Comparison of ENCODE assay signal across 9 mouse cellular contexts in genomic region chr9:107738841-107739202, GRCm38 (mm10). TPM values are rescaled to one million over a fixed set of nuclear protein-coding genes. Genes with fewer than 3 reads are reported as not detected.
DNase-seq lines count a peak whose midpoint lies in the region; ATAC-seq and TF ChIP-seq lines count a peak whose summit lies in the region.
"Had no signal": no experiment of that assay in that cellular context is flagged by ENCODE, and none has a peak within 500 bp of the region (broad histone marks: within the 10 kb centered on the region; RNA-seq: fewer than 3 reads in every experiment).

No protein-coding gene starts in this region.

- no peak overlapping the region for H3K4me3 ChIP-seq in testis, adult 2 months (ENCODE audit: control insufficient read depth, low read depth, low read length)
- H3K4me3 ChIP-seq in megakaryocyte, embryonic 14.5 days (replicated peaks) = peak overlapping the region; percentile 12
- H3K4me3 ChIP-seq in stomach, postnatal 0 days (ENCODE audit: low read depth, low read length) = no peak overlapping the region
- H3K4me3 ChIP-seq: heart, embryonic 13.5 days had no signal

- ATAC-seq in stomach, postnatal 0 days (ENCODE audit: low FRiP score, low TSS enrichment) = peak; percentile 60

- H3K27ac ChIP-seq in testis, adult 2 months (ENCODE audit: control insufficient read depth, insufficient read depth, low read depth, low read length) = no peak overlapping the region
- no peak overlapping the region for H3K27ac ChIP-seq in stomach, postnatal 0 days (replicated peaks)

- TF ChIP-seq EP300 in stomach, postnatal 0 days (optimal IDR thresholded peaks at IDR 0.05) = no peak

- peaks cover 3% of the 10 kb centered on the region for H3K36me3 ChIP-seq in testis, adult 2 months (ENCODE audit: control insufficient read depth, insufficient read depth, low read length)
- H3K36me3 ChIP-seq in megakaryocyte, embryonic 14.5 days (replicated peaks; ENCODE audit: low read length) = peaks cover 62% of the 10 kb centered on the region
- H3K36me3 ChIP-seq in stomach, postnatal 0 days (ENCODE audit: control insufficient read depth, insufficient read depth, low read length) = peaks cover 38% of the 10 kb centered on the region

- H3K4me2 ChIP-seq in stomach, postnatal 0 days (replicated peaks; ENCODE audit: low read depth) = no peak overlapping the region
- H3K4me2 ChIP-seq: heart, embryonic 13.5 days had no signal

- H3K9me3 ChIP-seq in megakaryocyte, embryonic 14.5 days = no peaks in the 10 kb centered on the region
- H3K9me3 ChIP-seq in stomach, postnatal 0 days (ENCODE audit: control insufficient read depth, low read length) = no peaks in the 10 kb centered on the region
- H3K9me3 ChIP-seq: heart, embryonic 13.5 days had no signal

- no peaks in the 10 kb centered on the region for H3K27me3 ChIP-seq in testis, adult 2 months (ENCODE audit: control insufficient read depth, insufficient read depth, low read length)
- peaks cover 28% of the 10 kb centered on the region for H3K27me3 ChIP-seq in megakaryocyte, embryonic 14.5 days (replicated peaks)
- H3K27me3 ChIP-seq in stomach, postnatal 0 days (ENCODE audit: control insufficient read depth, insufficient read depth, low read length) = no peaks in the 10 kb centered on the region

- peak; percentile 41; the same call in 1 of the 2 replicates for TF ChIP-seq CTCF in testis, adult 2 months (IDR thresholded peaks at IDR 0.05; ENCODE audit: control insufficient read depth, insufficient read depth, insufficient replicate concordance, low read depth, low read length)
- peak; percentile 72 for TF ChIP-seq CTCF in stomach, postnatal 0 days (IDR thresholded peaks at IDR 0.05; ENCODE audit: low read depth)

- 43% methylated on average over 4 of the region's 4 CpGs for WGBS in stomach, postnatal 0 days

- H3K9ac ChIP-seq in stomach, postnatal 0 days (ENCODE audit: low read length) = no peak overlapping the region
- H3K9ac ChIP-seq: heart, embryonic 13.5 days had no signal

- no peak for TF ChIP-seq POLR2A in testis, adult 2 months (IDR thresholded peaks at IDR 0.05; ENCODE audit: control insufficient read depth, low read depth, low read length)

- H3K4me1 ChIP-seq in testis, adult 2 months (ENCODE audit: control insufficient read depth, insufficient read depth, low read length) = peaks cover 3% of the 10 kb centered on the region; the same call in 1 of the 2 replicates
- H3K4me1 ChIP-seq in megakaryocyte, embryonic 14.5 days = peaks cover 28% of the 10 kb centered on the region
- H3K4me1 ChIP-seq in stomach, postnatal 0 days (replicated peaks; ENCODE audit: control insufficient read depth, insufficient read depth) = peaks cover 9% of the 10 kb centered on the region

- no peak for DNase-seq in testis, postnatal 14 days (ENCODE audit: low spot score)
- DNase-seq in c-Kit-positive CD71-positive TER-119-negative erythroid progenitor cells, embryonic 14.5 days (ENCODE audit: low read depth) = peak; percentile 31
- DNase-seq in frontal cortex, postnatal 36 days (ENCODE audit: low spot score in 2 of 2) = peak; percentile 23 to 30
- DNase-seq in kidney, postnatal 14 days = peak; percentile 59
- peak; percentile 73 for DNase-seq in stomach, postnatal 0 days (ENCODE audit: low spot score)
- no peak for DNase-seq in layer of hippocampus, adult 9-10 months (ENCODE audit: low spot score)

RNA-seq across cellular contexts. Expression of gene Sema3f, which starts 28.5 kb away (rescaled TPM):
- polyA plus RNA-seq in testis, adult 2 months (2012; rRNA removed) = 9.9 and 12.0 TPM in 2 replicates
- not detected in 2 replicates for polyA plus RNA-seq in megakaryocyte, embryonic 14.5 days (2012; ENCODE audit: insufficient read depth, low replicate concordance)
- polyA plus RNA-seq in stomach, postnatal 0 days (2015; fragmentation: Nextera tagmentation; extraction: Ambion mirVana) = 11.7 and 15.1 TPM in 2 replicates

RNA-seq across cellular contexts. Expression of gene Rbm5, which starts 32.0 kb away (rescaled TPM):
- polyA plus RNA-seq in testis, adult 2 months (2012; rRNA removed) = 52.0 and 57.8 TPM in 2 replicates
- 3.9 and 7.6 TPM in 2 replicates for polyA plus RNA-seq in megakaryocyte, embryonic 14.5 days (2012; ENCODE audit: insufficient read depth, low replicate concordance)
- polyA plus RNA-seq in stomach, postnatal 0 days (2015; fragmentation: Nextera tagmentation; extraction: Ambion mirVana) = 60.2 and 67.3 TPM in 2 replicates

RNA-seq across cellular contexts. Expression of gene Gnat1, which starts 59.3 kb away (rescaled TPM):
- 0.05 and 0.12 TPM in 2 replicates for polyA plus RNA-seq in testis, adult 2 months (2012; rRNA removed)
- not detected in 2 replicates for polyA plus RNA-seq in megakaryocyte, embryonic 14.5 days (2012; ENCODE audit: insufficient read depth, low replicate concordance)
- polyA plus RNA-seq in stomach, postnatal 0 days (2015; fragmentation: Nextera tagmentation; extraction: Ambion mirVana) = 2.1 and 2.9 TPM in 2 replicates

Comparison
In these comparisons a context has a peak if more than half of its experiments do, and no peak if none do; other contexts are left out.
1. DNase-seq: peak in c-Kit-positive CD71-positive TER-119-negative erythroid progenitor cells, embryonic 14.5 days (single experiment), frontal cortex, postnatal 36 days (2 of 2), kidney, postnatal 14 days (single experiment) and stomach, postnatal 0 days (single experiment); none in testis, postnatal 14 days (single experiment) and layer of hippocampus, adult 9-10 months (single experiment).
2. RNA of gene Sema3f, which starts 28.5 kb away (polyA plus RNA-seq): 11.7 to 15.1 TPM in stomach, postnatal 0 days and 9.9 to 12.0 TPM in testis, adult 2 months; not detected in megakaryocyte, embryonic 14.5 days; every median in the first group is over 10 times any median in the second.